Mouse (Mus musculus) B cell, adult 67 days (primary cell): ENCODE data around the gene Micall1. TPM values are rescaled to one million over a fixed set of nuclear protein-coding genes. Genes with fewer than 3 reads are reported as not detected.

Experiments
- total RNA-seq, 2 experiments: library from RNA; stranded (reverse); gene quantifications; 4 replicates each; pipeline ENCODE4 v1.2.4; 2023

Micall1 gene
- 10 to 100 TPM; 50.9 to 53.1 TPM for total RNA-seq

DNA sequence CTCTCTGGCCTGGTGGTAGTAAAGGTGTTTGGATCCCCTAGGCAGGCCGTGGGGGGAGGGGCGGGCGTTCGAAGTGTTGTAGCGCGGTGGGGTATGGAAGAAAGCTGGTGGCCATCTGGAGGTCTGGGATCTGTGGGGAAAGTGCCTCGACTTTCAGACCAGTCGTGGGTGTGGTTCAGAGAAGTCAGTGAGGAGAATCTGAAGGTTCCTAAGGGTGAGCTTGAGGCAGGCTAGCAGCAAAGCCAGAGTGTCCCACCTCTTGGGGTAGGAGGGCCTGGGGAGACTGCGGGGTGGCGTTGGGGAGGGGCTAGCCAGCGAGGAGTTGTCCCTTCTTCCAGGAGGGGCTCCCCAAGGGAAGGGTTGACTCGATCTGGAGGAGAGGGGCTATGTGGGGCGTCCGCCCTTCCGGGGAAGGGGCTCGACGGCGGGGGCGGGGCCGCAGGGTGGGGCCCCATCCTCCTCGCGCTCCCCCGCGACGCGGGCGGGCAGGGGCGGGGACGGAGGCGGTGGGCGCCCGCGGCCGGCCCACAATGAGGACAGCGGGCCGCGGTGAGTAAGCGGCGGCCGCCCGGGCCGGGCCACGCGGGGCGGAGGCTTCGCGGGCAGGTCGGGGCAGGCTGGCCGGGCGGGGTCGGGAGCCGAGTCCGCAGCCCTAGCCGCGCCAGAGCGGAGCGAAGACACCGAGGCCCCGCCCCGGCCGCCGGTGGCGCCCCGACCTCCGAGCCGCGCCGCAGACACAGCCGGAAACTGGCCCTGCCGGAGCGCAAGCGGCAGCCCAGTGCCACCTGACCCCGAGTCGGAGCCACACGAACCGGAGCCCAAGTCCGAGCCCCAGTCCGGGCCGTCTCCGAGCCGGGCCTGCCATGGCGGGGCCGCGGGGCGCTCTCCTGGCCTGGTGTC, at the start of gene Micall1:
TSS of gene Micall1 (plus strand) at position 478 of the 900 bp plus-strand sequence.

DNA sequence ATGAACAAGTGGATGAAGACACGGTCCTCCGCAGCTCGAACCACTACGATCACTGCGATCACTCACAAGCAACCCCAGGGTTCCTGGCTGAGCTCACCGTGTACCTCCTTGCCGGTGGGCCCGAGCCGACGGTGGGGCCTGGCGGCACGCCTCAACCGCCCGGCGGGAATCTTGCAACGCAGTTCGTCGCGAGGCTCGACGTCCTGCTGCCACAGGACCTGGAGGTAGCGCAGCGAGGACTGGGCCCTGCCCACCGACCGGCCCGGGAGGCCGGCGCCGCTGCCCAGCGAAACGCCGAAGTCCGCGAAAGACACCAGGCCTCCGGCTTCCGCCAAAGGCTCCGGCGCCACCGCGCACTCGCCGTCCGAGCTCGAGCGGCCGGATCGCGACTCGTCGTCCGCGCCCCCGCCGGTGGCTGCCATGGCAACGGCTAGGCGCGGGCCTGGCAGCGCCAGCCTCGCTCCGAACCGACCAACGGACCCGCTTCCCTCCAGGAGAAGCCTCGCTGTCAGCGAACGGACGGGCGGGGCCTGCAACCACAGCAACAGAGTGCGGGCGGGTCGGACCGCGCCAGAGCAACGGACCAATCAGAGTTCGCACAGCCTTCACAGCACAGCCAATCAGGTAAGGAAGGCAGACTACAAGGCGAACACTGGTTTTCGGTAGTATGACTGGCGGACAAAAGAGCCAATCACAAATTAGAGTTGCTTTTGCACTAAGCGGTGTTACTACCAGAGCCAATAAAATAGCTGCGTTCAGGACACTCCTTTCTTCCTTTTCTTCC, 46.1 kb upstream of the Micall1 start, which contains the start of gene Ankrd54:
TSS of gene Ankrd54 (minus strand) at position 518 of the 784 bp plus-strand sequence.

DNA sequence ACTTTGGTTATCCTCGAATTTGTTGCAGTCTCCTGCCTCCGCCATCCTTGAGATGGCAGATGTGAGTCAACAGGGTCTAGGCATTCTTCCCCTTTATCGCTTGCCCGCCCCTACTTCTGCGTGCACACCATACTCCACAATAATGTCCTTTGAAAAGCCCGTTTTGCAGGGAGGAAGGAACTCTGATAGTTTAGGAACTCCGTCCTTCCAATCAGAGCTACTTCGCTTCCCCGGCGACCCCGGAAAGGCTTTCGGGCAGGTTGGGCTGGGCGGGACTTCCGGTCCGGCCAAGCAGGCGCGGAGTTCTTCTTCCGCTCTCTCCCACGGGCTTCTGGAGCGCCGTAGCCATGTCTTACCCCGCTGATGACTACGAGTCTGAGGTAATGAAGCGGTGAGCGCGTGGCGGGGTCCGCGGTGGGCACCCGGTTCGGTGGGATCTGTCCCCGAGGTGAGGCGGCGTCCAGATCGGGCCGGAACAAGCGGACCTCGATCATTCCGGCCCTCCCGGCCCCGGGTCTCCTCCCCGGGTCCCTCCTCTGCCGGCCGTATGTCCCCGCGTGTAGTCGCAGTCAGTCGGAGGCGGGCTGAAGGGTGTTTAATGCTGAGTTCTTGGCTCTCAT, 33.7 kb upstream of the Micall1 start, which contains the start of gene Eif3l:
TSS of gene Eif3l (plus strand) at position 267 of the 620 bp plus-strand sequence.

DNA sequence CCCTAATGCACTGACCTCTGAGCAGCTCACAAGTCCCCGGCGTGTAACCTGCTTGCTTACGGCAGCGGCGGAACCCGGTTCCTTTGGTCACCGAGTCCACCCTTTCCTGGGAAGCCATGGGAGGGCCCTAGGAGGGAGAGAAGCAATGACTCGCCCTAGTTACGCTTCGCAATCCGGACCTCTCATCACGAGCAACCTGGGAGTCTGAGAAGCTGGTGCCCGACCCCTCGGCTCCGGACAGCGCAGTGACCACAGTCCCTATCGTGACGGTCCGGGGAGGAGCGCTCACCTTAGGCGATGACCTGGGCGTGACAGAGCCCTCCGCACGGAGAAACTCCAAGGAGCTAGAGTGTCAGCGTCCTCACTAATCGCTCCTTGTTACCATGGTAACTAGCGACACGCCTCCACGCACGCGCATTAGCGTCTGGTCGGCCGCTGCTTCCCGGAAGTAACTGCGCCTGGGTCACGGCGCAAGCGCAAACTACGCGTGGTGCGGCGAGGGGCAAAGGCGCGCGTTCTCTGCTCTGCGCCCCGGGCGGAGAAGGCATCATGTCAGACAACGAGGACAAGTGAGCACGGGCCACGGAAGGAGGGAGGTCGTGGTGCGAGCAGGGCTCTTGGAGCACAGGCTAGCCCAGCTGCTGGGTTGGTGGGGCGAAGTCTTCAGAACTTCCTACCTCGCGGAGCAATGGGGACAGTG, 32.3 kb downstream of the Micall1 start, which contains the start of the genes Polr2f and 1700088E04Rik:
TSS of gene Polr2f (plus strand) at position 144 of the 700 bp plus-strand sequence.
TSS of gene 1700088E04Rik (minus strand) at position 388 of the 700 bp plus-strand sequence.

DNA sequence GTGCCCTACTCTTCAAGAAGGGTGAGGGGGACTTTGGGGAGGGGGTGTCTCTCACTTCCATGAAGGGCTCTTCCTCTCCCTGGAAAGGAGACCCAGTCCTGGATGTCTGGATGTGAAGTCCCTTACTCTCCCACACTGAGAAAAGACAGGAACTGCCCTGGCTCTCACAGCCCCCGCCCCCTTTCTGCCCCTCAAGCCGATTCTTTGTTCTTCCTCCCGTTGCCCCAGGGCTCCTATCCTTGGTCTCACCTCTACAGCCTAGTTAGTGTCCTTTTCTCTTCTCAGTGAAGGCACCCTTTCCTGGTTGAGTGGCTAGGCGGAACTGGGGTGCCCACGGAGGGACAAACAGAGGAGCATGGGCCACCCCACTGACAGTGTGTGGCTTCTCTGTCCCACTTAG, 56.4 kb downstream of the Micall1 start, which contains the start of gene Sox10:
TSS of gene Sox10 (minus strand) at position 101 of the 400 bp plus-strand sequence.

Other genes with a start within 250 kb of the Micall1 start
- 10 to 100 TPM; 74.7 to 77.9 TPM for gene Gga1, start 231.7 kb upstream of the Micall1 start, total RNA-seq
- gene Gm49510, start 209.2 kb upstream of the Micall1 start, total RNA-seq, result under 1 TPM in 1 of 2 experiments, not detected in 1; 0.80 TPM
- gene Sh3bp1, start 209.1 kb upstream of the Micall1 start, total RNA-seq, result 10 to 100 TPM; 60.9 to 70.6 TPM
- 1 to 10 TPM; 9.8 to 9.9 TPM for gene Pdxp, start 195.0 kb upstream of the Micall1 start, total RNA-seq
- 10 to 100 TPM in 1 of 2 experiments, 1 to 10 TPM in 1; 7.2 to 10.1 TPM for gene Lgals1, start 182.2 kb upstream of the Micall1 start, total RNA-seq
- 10 to 100 TPM; 36.2 to 47.2 TPM for gene Nol12, start 174.0 kb upstream of the Micall1 start, total RNA-seq
- gene Triobp, start 161.2 kb upstream of the Micall1 start, total RNA-seq, result 10 to 100 TPM; 46.6 to 65.7 TPM
- gene H1f0, start 80.4 kb upstream of the Micall1 start, total RNA-seq, result 1 to 10 TPM; 1.9 to 2.1 TPM
- not detected for gene Galr3, start 67.0 kb upstream of the Micall1 start, total RNA-seq
- gene Ankrd54, start 46.0 kb upstream of the Micall1 start, total RNA-seq, result 10 to 100 TPM; 38.2 to 38.8 TPM
- 100 to 1,000 TPM; 114 to 115 TPM for gene Eif3l, start 33.7 kb upstream of the Micall1 start, total RNA-seq
- gene Polr2f, start 32.1 kb downstream of the Micall1 start, total RNA-seq, result 10 to 100 TPM; 56.6 to 57.0 TPM
- gene 1700088E04Rik, start 32.4 kb downstream of the Micall1 start, total RNA-seq, result not detected
- not detected for gene Sox10, start 56.3 kb downstream of the Micall1 start, total RNA-seq
- gene Pick1, start 120.3 kb downstream of the Micall1 start, total RNA-seq, result 10 to 100 TPM; 38.4 to 39.1 TPM
- 1 to 10 TPM; 1.1 to 1.6 TPM for gene Gm49486, start 120.5 kb downstream of the Micall1 start, total RNA-seq
- gene Slc16a8, start 145.9 kb downstream of the Micall1 start, total RNA-seq, result not detected
- not detected for gene Baiap2l2, start 176.6 kb downstream of the Micall1 start, total RNA-seq
- gene Pla2g6, start 219.5 kb downstream of the Micall1 start, total RNA-seq, result 10 to 100 TPM; 13.9 to 17.1 TPM
- 10 to 100 TPM; 19.4 to 43.8 TPM for gene Maff, start 237.7 kb downstream of the Micall1 start, total RNA-seq